Mouse (Mus musculus) embryo, embryonic 11.5 days (tissue): ENCODE measurements around the gene Fpgs.

Source experiments
- DNase-seq: peaks from one replicate; pipeline ENCODE4 v3.0.0-alpha.2; 2012; ENCODE audit warnings: low read depth, low spot score

Fpgs gene

GRCm38 (mm10) chr2:32700966-32701743 lies 2.8 kb downstream of the Fpgs start:
- DNase-seq, result no peak

DNA sequence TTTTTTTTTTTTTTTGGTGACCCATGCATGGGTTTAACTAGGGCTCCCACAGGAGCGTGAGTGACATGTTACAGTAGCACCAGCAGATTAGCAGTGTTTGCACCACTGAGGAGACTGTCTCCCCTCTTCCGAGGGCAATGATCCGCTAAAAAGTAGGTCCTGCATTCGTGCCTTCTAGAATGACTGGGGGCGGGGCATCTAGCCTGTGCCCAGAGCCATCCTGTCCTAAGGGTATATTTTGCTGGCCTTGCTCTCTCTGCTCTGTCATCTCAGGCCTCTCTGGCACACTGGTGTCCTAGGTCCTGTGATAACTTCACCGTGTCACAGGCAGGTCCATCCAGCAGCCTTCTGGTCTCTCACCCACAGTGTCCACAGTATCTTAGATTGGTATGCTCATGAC lies 4.3 kb downstream of the Fpgs start:
- DNase-seq, result no peak

DNA sequence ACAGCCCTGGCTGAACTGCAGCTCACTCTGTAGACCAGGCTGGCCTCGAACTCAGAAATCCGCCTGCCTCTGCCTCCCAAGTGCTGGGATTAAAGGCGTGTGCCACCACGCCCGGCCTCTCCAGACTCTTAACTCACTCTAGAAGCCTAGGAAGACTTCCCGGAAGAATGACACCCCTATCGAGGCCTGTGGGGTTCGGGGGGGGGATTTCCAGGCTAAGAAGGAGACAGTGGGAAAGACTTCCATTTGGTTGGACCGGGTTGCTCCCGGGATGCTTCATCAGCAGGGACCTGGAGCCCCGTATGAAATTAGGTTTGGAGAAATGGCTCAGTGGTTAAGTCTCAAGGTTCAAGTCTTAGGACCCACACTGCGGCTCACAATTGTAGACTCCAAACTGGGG lies 9.3 kb downstream of the Fpgs start:
- DNase-seq, result no peak

DNA sequence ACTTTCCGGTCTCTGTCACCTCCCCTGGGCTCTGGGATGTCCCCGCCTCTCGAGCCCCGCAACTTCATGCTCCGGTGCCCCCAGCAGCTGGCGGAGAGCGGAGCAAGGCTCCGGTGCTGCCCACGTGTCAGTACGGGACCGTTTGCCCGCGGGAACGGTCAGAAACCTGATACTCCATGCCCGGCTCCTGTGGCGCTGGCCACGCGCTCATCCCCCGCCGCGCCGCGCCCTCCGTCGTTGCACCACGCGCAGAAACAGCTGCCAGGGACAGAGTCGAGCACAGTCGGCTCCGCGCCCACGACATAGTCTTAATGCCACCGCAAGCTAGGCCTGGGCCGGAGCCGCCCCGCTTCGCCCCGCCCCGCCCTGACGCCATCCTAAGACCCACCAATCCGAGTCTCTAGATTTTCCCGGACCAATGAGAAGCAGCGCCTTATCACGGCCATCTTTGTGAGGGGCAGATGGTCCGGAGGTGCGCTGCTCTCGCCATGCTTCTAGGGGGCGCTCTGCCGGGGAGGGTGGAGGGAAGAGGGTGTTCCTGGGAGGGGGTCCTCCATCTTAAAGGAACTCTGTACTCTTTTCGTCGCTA lies 10.0 kb downstream of the Fpgs start:
- DNase-seq, result peak; percentile 98

DNA sequence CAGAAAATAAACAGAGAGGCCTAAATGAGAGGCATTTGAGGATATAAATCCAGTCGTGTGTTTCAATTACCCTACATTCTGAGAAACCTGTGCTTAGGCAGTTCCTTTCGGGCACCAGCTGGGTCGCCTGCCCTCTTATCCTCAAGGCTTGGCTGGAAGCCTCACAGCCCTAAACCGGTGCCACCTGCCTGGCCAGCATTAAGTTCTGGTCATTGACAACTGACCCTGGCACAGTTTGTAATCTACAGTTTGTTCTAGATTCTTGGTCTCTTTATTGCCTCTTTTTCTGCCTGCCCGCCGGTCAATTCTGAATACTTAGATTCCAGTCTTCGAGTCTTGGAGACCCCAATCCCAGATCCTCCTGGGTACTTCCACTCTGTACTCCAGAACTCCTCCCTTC lies 10.7 kb downstream of the Fpgs start:
- no peak for DNase-seq

GRCm38 (mm10) chr2:32692496-32692895 lies 11.4 kb downstream of the Fpgs start:
- no peak for DNase-seq

DNA sequence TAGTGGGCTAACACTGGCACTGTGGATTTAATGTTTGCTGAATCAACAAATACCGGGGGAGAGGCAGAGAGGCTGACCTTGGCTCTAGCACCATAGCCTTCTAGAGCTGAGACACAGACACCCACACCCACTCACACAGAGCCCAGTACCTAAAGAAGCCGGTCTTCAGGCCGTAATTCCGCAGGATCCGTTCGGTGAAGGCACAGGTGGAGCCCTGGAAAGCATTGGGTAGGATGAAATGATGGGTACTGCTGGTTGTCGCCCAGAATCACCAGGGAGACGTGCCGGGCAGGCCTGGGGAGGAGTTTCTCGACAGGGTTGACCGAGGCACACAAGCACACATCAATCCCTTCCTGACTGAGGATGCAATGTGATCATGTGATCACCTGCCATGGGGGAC lies 12.9 kb downstream of the Fpgs start:
- no peak for DNase-seq

DNA sequence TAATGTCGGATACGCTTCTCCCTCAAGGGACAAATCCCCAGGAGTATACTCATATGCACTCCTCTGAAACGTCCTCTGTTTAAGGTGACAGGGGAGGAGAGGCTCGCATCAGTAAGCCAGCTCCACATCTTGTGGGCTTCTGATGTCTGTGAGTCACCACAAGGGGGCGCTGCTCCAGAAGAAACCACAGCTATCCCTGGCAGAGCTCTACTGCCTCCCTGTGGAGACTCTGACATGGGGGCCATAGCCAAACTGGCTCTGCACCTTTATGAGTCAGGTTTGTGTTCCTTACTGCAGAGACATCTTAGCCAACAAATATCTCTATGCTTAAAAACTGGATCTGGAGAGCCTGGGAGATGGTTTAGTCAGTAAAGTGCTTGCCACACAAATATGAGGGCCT lies 14.5 kb downstream of the Fpgs start:
- DNase-seq, result peak; percentile 81

DNA sequence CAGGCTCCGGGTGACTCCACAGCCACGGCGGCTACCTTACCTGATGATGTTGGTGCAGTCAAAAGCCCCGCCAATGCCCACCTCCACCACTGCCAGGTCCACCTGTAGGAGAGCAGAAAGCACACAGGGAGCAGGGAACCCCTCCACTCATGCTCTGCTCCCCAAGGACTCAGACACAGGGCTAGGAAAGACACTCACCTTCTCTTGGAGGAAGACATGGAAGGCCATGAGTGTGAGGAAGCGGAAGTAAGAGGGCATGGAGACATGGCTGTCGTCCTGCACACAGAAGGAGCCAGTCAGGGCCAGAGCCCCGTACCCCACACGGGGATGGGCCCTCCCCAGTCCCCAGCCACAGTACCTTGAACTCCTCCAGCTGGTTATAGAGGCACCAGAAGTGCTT lies 16.4 kb downstream of the Fpgs start:
- no peak for DNase-seq

GRCm38 (mm10) chr2:32686640-32687039 lies 17.3 kb downstream of the Fpgs start:
- no peak for DNase-seq

- no peak for DNase-seq
Observed at GRCm38 (mm10) chr2:32685807-32686206, 18.1 kb downstream of the Fpgs start.

DNA sequence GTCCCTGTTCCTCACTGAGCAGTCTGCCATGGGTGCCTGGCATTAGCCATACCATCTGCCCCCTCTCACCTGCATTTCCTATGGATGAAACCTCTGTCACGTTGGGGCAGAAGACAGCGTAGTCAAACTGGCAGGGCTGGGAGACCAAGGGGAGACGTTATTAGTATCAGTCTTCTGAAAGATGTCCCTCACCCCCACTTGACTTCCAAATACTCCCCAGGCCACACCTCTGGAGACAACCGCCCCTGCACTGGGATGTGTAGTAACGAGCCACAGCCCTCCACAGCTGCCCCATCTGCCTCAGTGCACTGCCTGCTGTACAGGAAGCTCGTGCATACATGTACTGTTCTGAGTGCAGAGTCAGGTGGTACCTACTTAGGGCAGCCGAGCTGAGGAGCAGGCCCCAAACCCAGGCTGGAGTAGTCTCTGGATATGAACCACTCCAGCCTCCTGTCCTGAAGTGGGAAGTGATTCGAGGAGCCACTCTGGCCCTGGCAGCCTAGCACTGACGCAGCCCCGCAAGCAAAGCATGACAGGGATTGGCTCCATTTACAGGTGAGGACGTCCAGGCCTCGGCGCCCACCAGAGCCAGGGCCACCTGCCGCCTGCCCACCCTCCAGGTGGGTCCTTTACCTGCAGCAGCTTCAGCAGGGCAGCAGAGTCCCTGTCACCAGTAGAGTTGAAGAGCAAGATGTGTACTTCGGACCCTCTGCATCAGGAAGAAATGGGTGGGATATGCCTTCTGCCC lies 19.1 kb downstream of the Fpgs start:
- DNase-seq, result no peak

- DNase-seq, result no peak
Observed at GRCm38 (mm10) chr2:32683701-32684100, 20.2 kb downstream of the Fpgs start.

DNA sequence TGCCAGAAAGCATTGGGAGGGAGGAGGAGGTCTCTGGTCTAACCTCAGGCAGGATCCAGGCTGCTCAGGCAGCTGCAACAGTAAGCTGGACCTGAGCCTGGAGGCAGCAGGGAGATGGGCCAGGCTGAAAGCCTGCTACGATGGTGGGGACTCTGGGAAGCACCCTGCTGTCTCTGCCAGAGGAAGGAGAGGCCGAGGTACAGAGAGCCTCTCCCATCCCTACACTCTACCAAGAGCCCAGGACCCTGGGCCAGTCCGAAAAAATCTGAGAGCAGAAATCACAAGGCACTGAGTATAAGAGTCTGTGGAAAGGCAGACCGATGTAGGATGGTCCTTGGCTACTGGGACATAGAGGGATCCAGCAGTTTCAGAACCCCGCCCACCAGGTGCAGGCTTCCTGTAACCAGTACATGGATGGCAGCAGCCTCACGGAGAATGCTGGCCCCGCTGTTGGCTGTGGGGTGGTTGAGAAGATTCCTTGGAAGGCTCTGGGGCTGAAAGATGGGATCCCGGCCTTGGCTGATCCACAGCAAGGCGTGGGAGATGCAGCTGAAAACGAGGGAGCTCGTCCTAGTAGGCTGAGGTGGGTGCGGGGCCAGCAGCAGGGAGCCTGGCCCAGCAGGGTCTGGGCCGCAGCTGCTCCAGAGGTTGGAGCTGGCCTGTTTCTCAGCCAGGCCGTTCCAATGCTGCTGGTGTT lies 21.1 kb downstream of the Fpgs start:
- DNase-seq, result no peak

GRCm38 (mm10) chr2:32681754-32682153 lies 22.2 kb downstream of the Fpgs start:
- no peak for DNase-seq

DNA sequence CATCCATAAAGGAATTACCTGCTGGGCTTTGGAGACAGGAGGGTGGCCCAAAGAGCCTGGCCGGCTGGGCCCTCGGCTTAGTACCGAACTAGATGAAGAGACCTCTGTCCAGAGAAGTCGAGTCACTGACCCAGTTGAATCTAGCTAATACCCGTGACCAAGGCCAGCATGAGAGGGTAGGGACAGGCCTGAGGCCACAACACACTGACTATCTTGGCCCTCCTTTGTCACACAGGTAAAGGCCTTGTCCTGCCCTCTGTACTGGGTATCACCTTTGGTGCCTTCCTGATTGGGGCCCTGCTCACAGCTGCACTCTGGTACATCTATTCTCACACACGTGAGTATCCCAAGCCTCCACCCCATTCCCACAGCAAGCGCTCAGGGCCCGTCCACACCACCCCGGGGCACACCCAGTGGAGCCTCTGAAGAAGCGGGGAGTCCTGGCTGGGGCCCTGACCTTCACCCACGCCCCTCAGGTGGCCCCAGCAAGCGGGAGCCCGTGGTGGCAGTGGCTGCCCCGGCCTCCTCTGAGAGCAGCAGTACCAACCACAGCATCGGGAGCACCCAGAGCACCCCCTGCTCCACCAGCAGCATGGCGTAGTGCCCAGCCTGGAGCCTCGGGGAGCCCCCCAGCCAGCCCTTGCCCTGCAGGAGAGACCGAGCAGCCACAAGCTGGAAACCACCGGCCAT lies 22.8 kb downstream of the Fpgs start:
- no peak for DNase-seq

DNA sequence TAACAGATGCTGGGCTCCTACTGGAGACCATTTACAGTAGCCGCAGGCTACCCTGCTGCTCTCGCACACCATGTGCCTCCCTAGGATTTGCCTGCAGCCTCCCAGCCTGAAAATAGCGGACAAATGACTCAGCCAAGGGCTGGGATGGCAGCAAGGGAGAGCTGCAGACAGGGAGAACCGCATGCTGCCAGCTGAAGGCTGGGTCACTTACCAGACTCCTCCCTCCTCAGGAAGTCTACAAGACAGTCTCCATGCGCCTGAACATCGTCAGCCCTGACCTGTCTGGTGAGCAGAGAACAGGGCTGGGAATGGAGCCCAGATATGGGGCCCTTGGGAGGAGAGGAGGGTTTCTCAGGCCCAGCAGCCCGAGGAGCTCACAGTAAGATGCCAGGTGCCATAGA lies 23.9 kb downstream of the Fpgs start:
- DNase-seq, result no peak

GRCm38 (mm10) chr2:32677683-32678082 lies 26.3 kb downstream of the Fpgs start:
- DNase-seq, result no peak

GRCm38 (mm10) chr2:32676821-32677220 lies 27.1 kb downstream of the Fpgs start:
- no peak for DNase-seq

GRCm38 (mm10) chr2:32673176-32673917 lies 30.6 kb downstream of the Fpgs start:
- no peak for DNase-seq
